Mouse (Mus musculus) testis, adult 2 months (tissue): ENCODE data around the gene Olr1.

Experiments
- CTCF ChIP-seq: fragments of 200-500 bp; IDR thresholded peaks from 2 replicates; pipeline ENCODE4 v1.5.1; 2012; ENCODE audit warnings: low read depth, mild to moderate bottlenecking, inconsistent platforms, low read length, moderate library complexity; ENCODE audit not compliant: control insufficient read depth, insufficient read depth, insufficient replicate concordance
- POLR2A ChIP-seq: fragments of 200-500 bp; IDR thresholded peaks from 2 replicates; pipeline ENCODE4 v1.6.1; 2012; ENCODE audit warnings: low read depth, mild to moderate bottlenecking, inconsistent platforms, low read length, moderate library complexity; ENCODE audit not compliant: control insufficient read depth

GRCm38 (mm10) chr6:129476404-129477126 is 30.4 kb downstream of the Olr1 start:
- TF ChIP-seq CTCF (no peak; the same call in 1 of the 2 replicates), POLR2A (no peak)
